Mouse (Mus musculus): ENCODE results near the gene Sel1l.

Sel1l gene

GRCm38 (mm10) chr12:91849045-91849467, at the start of gene Sel1l:
Gene Sel1l (minus strand): TSS chr12:91849157.
- DNase-seq (ENCODE audit: low read depth) = peak; percentile 99

GRCm38 (mm10) chr12:91892622-91893560, 43.9 kb upstream of the Sel1l start:
- DNase-seq (ENCODE audit: low read depth) = no peak

- DNase-seq (ENCODE audit: low read depth) = no peak
Measured at GRCm38 (mm10) chr12:91880431-91880830, 31.5 kb upstream of the Sel1l start.

- no peak for DNase-seq (ENCODE audit: low read depth)
Measured at GRCm38 (mm10) chr12:91878912-91879250, 29.9 kb upstream of the Sel1l start.

GRCm38 (mm10) chr12:91878056-91878911, 29.3 kb upstream of the Sel1l start:
- no peak for DNase-seq (ENCODE audit: low read depth)

- peak; percentile 60 for DNase-seq (ENCODE audit: low read depth)
Measured at GRCm38 (mm10) chr12:91877646-91878045, 28.7 kb upstream of the Sel1l start.

GRCm38 (mm10) chr12:91870671-91871070, 21.7 kb upstream of the Sel1l start:
- no peak for DNase-seq (ENCODE audit: low read depth)

- no peak for DNase-seq (ENCODE audit: low read depth)
Measured at GRCm38 (mm10) chr12:91869352-91869751, 20.4 kb upstream of the Sel1l start.

GRCm38 (mm10) chr12:91854330-91854729, 5.4 kb upstream of the Sel1l start:
- DNase-seq (ENCODE audit: low read depth) = no peak

- no peak for DNase-seq (ENCODE audit: low read depth)
Measured at GRCm38 (mm10) chr12:91848394-91849044, 438 bp downstream of the Sel1l start.

GRCm38 (mm10) chr12:91846038-91846437, 2.9 kb downstream of the Sel1l start:
- DNase-seq (ENCODE audit: low read depth) = no peak

GRCm38 (mm10) chr12:91845393-91845792, 3.6 kb downstream of the Sel1l start:
- DNase-seq (ENCODE audit: low read depth) = no peak

GRCm38 (mm10) chr12:91844542-91844941, 4.4 kb downstream of the Sel1l start:
- DNase-seq (ENCODE audit: low read depth) = no peak

- DNase-seq (ENCODE audit: low read depth) = no peak
Measured at GRCm38 (mm10) chr12:91843888-91844287, 5.1 kb downstream of the Sel1l start.

- DNase-seq (ENCODE audit: low read depth) = no peak
Measured at GRCm38 (mm10) chr12:91841714-91842113, 7.2 kb downstream of the Sel1l start.

GRCm38 (mm10) chr12:91838261-91838660, 10.7 kb downstream of the Sel1l start:
- no peak for DNase-seq (ENCODE audit: low read depth)

- DNase-seq (ENCODE audit: low read depth) = no peak
Measured at GRCm38 (mm10) chr12:91837401-91838065, 11.4 kb downstream of the Sel1l start.

GRCm38 (mm10) chr12:91833939-91834333, 15.0 kb downstream of the Sel1l start:
- DNase-seq (ENCODE audit: low read depth) = no peak

- no peak for DNase-seq (ENCODE audit: low read depth)
Measured at GRCm38 (mm10) chr12:91833237-91833938, 15.6 kb downstream of the Sel1l start.

GRCm38 (mm10) chr12:91831410-91831809, 17.5 kb downstream of the Sel1l start:
- no peak for DNase-seq (ENCODE audit: low read depth)

GRCm38 (mm10) chr12:91820461-91820860, 28.5 kb downstream of the Sel1l start:
- DNase-seq (ENCODE audit: low read depth) = no peak

All from naive thymus-derived CD4-positive, alpha-beta T cell, adult 2 months (primary cell).